Mouse (Mus musculus) left cerebral cortex, adult 8-10 months (tissue): Measurements from ENCODE around the gene Tbc1d14. TPM values are rescaled to one million over a fixed set of nuclear protein-coding genes. Genes with fewer than 3 reads are reported as not detected.

Experiments used
- DNase-seq, 2 experiments: peaks; one replicate each; pipeline ENCODE4 v3.0.0; 2022; ENCODE audit warnings: low spot score in 2 of 2
- total RNA-seq, 4 experiments: library from RNA; stranded (reverse); gene quantifications; 2 replicates each; pipeline ENCODE4 v1.2.4; 2022

The Tbc1d14 gene
- total RNA-seq, 4 experiments from 2014 or later: 64.9 to 68.9 (median 68.0) TPM

GRCm38 (mm10) chr5:36578982-36579381 is 14.1 kb downstream of the Tbc1d14 start:
- no peak for DNase-seq

GRCm38 (mm10) chr5:36576457-36576856 is 16.6 kb downstream of the Tbc1d14 start:
- DNase-seq: no peak

GRCm38 (mm10) chr5:36575745-36576144 is 17.3 kb downstream of the Tbc1d14 start:
- no peak for DNase-seq

- DNase-seq: no peak
Observed at GRCm38 (mm10) chr5:36575227-36575626, 17.8 kb downstream of the Tbc1d14 start.

GRCm38 (mm10) chr5:36574147-36574870 is 18.8 kb downstream of the Tbc1d14 start:
- no peak for DNase-seq

GRCm38 (mm10) chr5:36573354-36573753 is 19.7 kb downstream of the Tbc1d14 start:
- no peak for DNase-seq

GRCm38 (mm10) chr5:36571371-36571770 is 21.7 kb downstream of the Tbc1d14 start:
- no peak for DNase-seq

- no peak for DNase-seq
Observed at GRCm38 (mm10) chr5:36570546-36571245, 22.4 kb downstream of the Tbc1d14 start.

- DNase-seq: no peak
Observed at GRCm38 (mm10) chr5:36570098-36570497, 23.0 kb downstream of the Tbc1d14 start.

- no peak for DNase-seq
Observed at GRCm38 (mm10) chr5:36568118-36568517, 25.0 kb downstream of the Tbc1d14 start.

GRCm38 (mm10) chr5:36567627-36568026 is 25.4 kb downstream of the Tbc1d14 start:
- no peak for DNase-seq

GRCm38 (mm10) chr5:36564530-36564929 is 28.5 kb downstream of the Tbc1d14 start:
- DNase-seq: no peak

GRCm38 (mm10) chr5:36563741-36564140 is 29.3 kb downstream of the Tbc1d14 start:
- no peak for DNase-seq

GRCm38 (mm10) chr5:36562791-36563445 is 30.2 kb downstream of the Tbc1d14 start:
- no peak for DNase-seq

- no peak for DNase-seq
Observed at GRCm38 (mm10) chr5:36561509-36561908, 31.6 kb downstream of the Tbc1d14 start.

GRCm38 (mm10) chr5:36560490-36560889 is 32.6 kb downstream of the Tbc1d14 start:
- DNase-seq: no peak

GRCm38 (mm10) chr5:36559510-36560235 is 33.4 kb downstream of the Tbc1d14 start:
- DNase-seq: no peak

- DNase-seq: no peak
Observed at GRCm38 (mm10) chr5:36559106-36559505, 34.0 kb downstream of the Tbc1d14 start.

GRCm38 (mm10) chr5:36558526-36558925 is 34.5 kb downstream of the Tbc1d14 start:
- no peak for DNase-seq

GRCm38 (mm10) chr5:36557584-36558308 is 35.3 kb downstream of the Tbc1d14 start:
- no peak for DNase-seq

GRCm38 (mm10) chr5:36556906-36557305 is 36.2 kb downstream of the Tbc1d14 start:
- no peak for DNase-seq
